Mouse (Mus musculus) heart, embryonic 11.5 days (tissue): ENCODE results near the gene Adcyap1r1. TPM values are rescaled to one million over a fixed set of nuclear protein-coding genes. Genes with fewer than 3 reads are reported as not detected.

Experiments used
- microRNA-seq: library from miRNA; unstranded; fragments of <30 nt; microRNA quantifications from one replicate; pipeline ENCODE4, GENCODE M21; 2016; ENCODE audit warnings: borderline number of aligned reads
- polyA plus RNA-seq: library from polyadenylated mRNA; unstranded; fragments of >200 nt; fragmentation: Nextera tagmentation; extraction: Ambion mirVana; gene quantifications from 2 replicates; pipeline ENCODE4 v1.2.1, GENCODE M21; 2014

Gene Adcyap1r1
- polyA plus RNA-seq, 1 experiment from 2014 or later = 2.6 TPM

Small RNA genes within 50 kb of the gene (microRNA-seq; reads per million reads assigned to microRNA genes)
- not detected for gene Gm44352

Other genes starting within 250 kb of the Adcyap1r1 start
- gene Mindy4, start 248.6 kb upstream of the Adcyap1r1 start, polyA plus RNA-seq = 8.0 and 9.2 TPM in 2 replicates
- 2.1 and 3.7 TPM in 2 replicates for gene Aqp1, start 115.5 kb upstream of the Adcyap1r1 start, polyA plus RNA-seq
- gene Ghrhr, start 75.7 kb upstream of the Adcyap1r1 start, polyA plus RNA-seq = not detected in 2 replicates
- 0.46 TPM in 2 replicates for gene Neurod6, start 229.3 kb downstream of the Adcyap1r1 start, polyA plus RNA-seq